Mouse (Mus musculus) liver, embryonic 13.5 days (tissue): ENCODE data around the gene Gga1. TPM values are rescaled to one million over a fixed set of nuclear protein-coding genes. Genes with fewer than 3 reads are reported as not detected.

Experiments used
- ATAC-seq: fragments of 200-750 bp; cut with Nextera tagmentation; 2 replicates; pipeline ENCODE4 v1.8.0; 2017; ENCODE audit warnings: low read depth, mild to moderate bottlenecking, moderate number of reproducible peaks, moderate library complexity
- DNase-seq: peaks from one replicate; pipeline ENCODE4 v3.0.0; 2022
- H3K27ac ChIP-seq: fragments of 300-500 bp; sonication (generic); 2 replicates; pipeline ENCODE4 v1.5.1; 2015; ENCODE audit warnings: moderate library complexity, mild to moderate bottlenecking, inconsistent platforms
- H3K27me3 ChIP-seq: fragments of 300-500 bp; sonication (generic); 2 replicates; pipeline ENCODE4 v1.6.1; 2015; ENCODE audit warnings: mild to moderate bottlenecking, inconsistent platforms
- H3K36me3 ChIP-seq: fragments of 300-500 bp; sonication (generic); 2 replicates; pipeline ENCODE4 v1.6.1; 2015; ENCODE audit warnings: mild to moderate bottlenecking, inconsistent platforms
- H3K4me1 ChIP-seq: fragments of 300-500 bp; sonication (generic); replicated peaks from 2 replicates; pipeline ENCODE4 v1.6.1; 2015; ENCODE audit warnings: inconsistent platforms
- H3K4me2 ChIP-seq: fragments of 300-500 bp; sonication (generic); 2 replicates; pipeline ENCODE4 v1.6.1; 2015; ENCODE audit warnings: inconsistent platforms, mild to moderate bottlenecking, moderate library complexity
- H3K4me3 ChIP-seq: fragments of 300-500 bp; sonication (generic); replicated peaks from 2 replicates; pipeline ENCODE4 v1.5.1; 2015; ENCODE audit warnings: mild to moderate bottlenecking, inconsistent platforms
- H3K9ac ChIP-seq: fragments of 300-500 bp; sonication (generic); 2 replicates; pipeline ENCODE4 v1.6.1; 2015; ENCODE audit warnings: mild to moderate bottlenecking, inconsistent platforms
- H3K9me3 ChIP-seq: fragments of 300-500 bp; sonication (generic); replicated peaks from 2 replicates; pipeline ENCODE4 v1.6.1; 2016; ENCODE audit warnings: inconsistent platforms
- WGBS: fragments of 180-500 bp; shearing (Covaris S2); methylation state at CpG from one replicate; pipeline ENCODE4 v1.1.7; 2015; ENCODE audit not compliant: insufficient replicate concordance; 5-methylcytosine and 5-hydroxymethylcytosine counted together
- polyA plus RNA-seq: library from polyadenylated mRNA; unstranded; fragments of >200 nt; fragmentation: Nextera tagmentation; extraction: Ambion mirVana; gene quantifications from 2 replicates; pipeline ENCODE4 v1.2.1, GENCODE M21; 2015

The Gga1 gene
- polyA plus RNA-seq, 1 experiment from 2014 or later: 20.7 TPM

GRCm38 (mm10) chr15:78862280-78862679 is 14.7 kb upstream of the Gga1 start:
- 0 out of 2 replicates have a peak, but pooled peaks cover 3% of the 10 kb centered on the region for H3K27me3 ChIP-seq
- no peak overlapping the region for H3K4me3 ChIP-seq
- no peak for DNase-seq
- no peaks in the 10 kb centered on the region for H3K9me3 ChIP-seq
- H3K9ac ChIP-seq: no peak overlapping the region
- H3K27ac ChIP-seq: no peak overlapping the region
- WGBS: 62% methylated on average over 5 of the region's 5 CpGs
- H3K4me2 ChIP-seq: no peak overlapping the region
- no peak for ATAC-seq
- H3K36me3 ChIP-seq: no peaks in the 10 kb centered on the region
- peaks cover 20% of the 10 kb centered on the region for H3K4me1 ChIP-seq

DNA sequence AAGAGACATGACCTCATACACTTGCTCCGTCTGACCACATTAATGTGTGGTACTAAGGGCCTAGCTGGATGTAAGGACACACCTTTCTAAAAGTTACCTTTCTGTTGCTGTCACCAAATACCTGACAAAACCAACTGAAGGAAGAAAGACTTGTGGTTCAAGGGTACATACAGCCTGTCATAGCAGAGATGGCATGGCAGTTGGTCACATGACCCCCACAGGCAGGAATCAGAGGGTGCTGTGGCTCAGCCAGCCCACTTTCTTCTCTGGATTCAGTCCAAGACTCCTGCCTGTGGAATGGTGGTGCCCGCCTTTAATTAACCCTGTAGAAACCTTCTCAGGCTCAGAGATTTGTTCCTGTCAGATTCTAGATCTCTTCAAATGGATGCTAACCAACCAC is 13.8 kb upstream of the Gga1 start:
- Histone ChIP-seq H3K27ac (no peak overlapping the region), H3K4me2 (no peak overlapping the region), H3K9me3 (no peaks in the 10 kb centered on the region), H3K36me3 (no peaks in the 10 kb centered on the region), H3K4me1 (peaks cover 20% of the 10 kb centered on the region), H3K4me3 (no peak overlapping the region), H3K9ac (no peak overlapping the region), H3K27me3 (0 out of 2 replicates have a peak, but pooled peaks cover 3% of the 10 kb centered on the region)
- WGBS: 59% methylated on average over 2 of the region's 2 CpGs
- ATAC-seq (no peak), DNase-seq (no peak)

DNA sequence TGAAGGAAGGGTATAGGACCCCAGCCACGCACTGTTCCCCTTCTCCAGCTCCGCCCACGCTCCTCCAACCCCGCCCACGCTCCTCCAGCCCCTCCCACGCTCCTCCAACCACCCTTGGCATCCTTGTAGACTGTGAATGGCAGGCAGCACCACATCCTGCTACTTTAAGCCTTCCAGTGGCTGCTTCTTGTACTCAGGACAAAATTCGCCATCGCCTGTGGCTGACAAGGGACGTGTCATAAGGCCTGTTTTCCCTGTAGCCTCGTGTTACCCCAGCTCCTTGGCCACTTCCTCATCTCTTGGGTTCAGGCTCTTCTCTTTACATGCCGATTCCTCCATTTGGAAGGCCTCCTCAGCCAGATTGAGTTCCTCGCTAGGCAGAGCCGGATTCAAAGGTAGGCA is 13.1 kb upstream of the Gga1 start:
- 0 out of 2 replicates have a peak overlapping the region, but pooled peaks have one; percentile 4 for H3K4me2 ChIP-seq

GRCm38 (mm10) chr15:78868398-78868797 is 8.6 kb upstream of the Gga1 start:
- 0 out of 2 replicates have a peak, but pooled peaks cover 10% of the 10 kb centered on the region for H3K4me1 ChIP-seq
- peak overlapping the region; percentile 29; the same call in 1 of the 2 replicates for H3K27ac ChIP-seq
- WGBS: 54% methylated on average over 9 of the region's 9 CpGs
- DNase-seq (no peak), ATAC-seq (no peak)
- H3K27me3 ChIP-seq: 0 out of 2 replicates have a peak, but pooled peaks cover 3% of the 10 kb centered on the region
- no peak overlapping the region for H3K4me3 ChIP-seq
- no peak overlapping the region for H3K4me2 ChIP-seq
- H3K36me3 ChIP-seq: no peaks in the 10 kb centered on the region
- H3K9me3 ChIP-seq: no peaks in the 10 kb centered on the region
- no peak overlapping the region for H3K9ac ChIP-seq

More for the DNA sequence above, 13.1 kb upstream of the Gga1 start:
- no peaks in the 10 kb centered on the region for H3K9me3 ChIP-seq
- ATAC-seq: no peak
- DNase-seq: no peak
- peaks cover 22% of the 10 kb centered on the region for H3K4me1 ChIP-seq
- H3K4me3 ChIP-seq: no peak overlapping the region
- WGBS: 30% methylated on average over 13 of the region's 13 CpGs
- no peaks in the 10 kb centered on the region for H3K36me3 ChIP-seq
- 0 out of 2 replicates have a peak, but pooled peaks cover 3% of the 10 kb centered on the region for H3K27me3 ChIP-seq
- H3K27ac ChIP-seq: no peak overlapping the region
- no peak overlapping the region for H3K9ac ChIP-seq

DNA sequence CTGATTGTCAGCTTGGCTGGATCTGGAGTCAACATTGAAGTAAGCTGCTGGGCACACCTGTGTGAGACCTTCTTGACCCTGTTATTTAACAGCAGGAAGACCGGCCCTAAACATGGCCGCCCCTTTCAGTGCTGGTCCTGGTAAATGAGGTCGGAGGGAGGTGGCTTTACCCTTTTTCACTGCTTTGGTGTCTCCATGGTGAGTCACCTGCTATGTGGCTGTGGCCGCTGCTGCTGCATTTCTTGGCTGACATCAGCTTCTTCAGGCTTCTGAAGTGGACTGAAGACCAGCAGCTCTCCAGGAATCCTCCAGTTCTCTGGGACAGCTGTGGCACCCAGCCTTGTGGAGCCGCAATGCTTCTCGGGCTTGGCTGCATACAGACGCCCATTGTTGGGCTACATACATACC is 8.2 kb upstream of the Gga1 start:
- Histone ChIP-seq H3K27me3 (0 out of 2 replicates have a peak, but pooled peaks cover 1% of the 10 kb centered on the region), H3K9ac (no peak overlapping the region), H3K4me1 (0 out of 2 replicates have a peak, but pooled peaks cover 10% of the 10 kb centered on the region), H3K27ac (peak overlapping the region; percentile 29; the same call in 1 of the 2 replicates), H3K9me3 (no peaks in the 10 kb centered on the region), H3K36me3 (no peaks in the 10 kb centered on the region), H3K4me3 (no peak overlapping the region), H3K4me2 (no peak overlapping the region)
- DNase-seq (no peak), ATAC-seq (no peak)
- WGBS: 82% methylated on average over 7 of the region's 7 CpGs

DNA sequence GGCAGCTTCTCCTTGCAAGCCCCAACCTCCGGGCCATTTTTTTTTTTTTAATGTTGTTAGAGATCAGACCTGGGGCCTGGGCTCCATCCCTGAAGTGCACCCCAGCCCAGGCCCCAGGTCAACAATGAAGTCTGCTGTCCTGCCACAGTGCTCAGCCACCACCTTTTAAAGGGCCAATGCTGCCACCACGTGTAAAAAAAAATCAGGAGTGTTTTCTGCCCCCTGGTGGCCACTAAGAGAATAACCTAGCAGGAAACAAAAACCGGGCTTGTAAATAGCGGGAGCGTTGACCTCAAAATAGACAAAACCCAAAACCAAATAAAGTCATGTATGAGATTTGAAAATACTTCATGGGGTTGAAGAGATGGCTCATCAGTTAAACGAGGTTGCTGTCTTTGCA is 7.2 kb upstream of the Gga1 start:
- no peak overlapping the region for H3K4me2 ChIP-seq
- no peaks in the 10 kb centered on the region for H3K36me3 ChIP-seq
- no peaks in the 10 kb centered on the region for H3K9me3 ChIP-seq
- DNase-seq (no peak), ATAC-seq (no peak)
- no peak overlapping the region for H3K9ac ChIP-seq
- H3K27me3 ChIP-seq: no peaks in the 10 kb centered on the region
- peaks cover 11% of the 10 kb centered on the region; the same call in 1 of the 2 replicates for H3K4me1 ChIP-seq
- H3K4me3 ChIP-seq: no peak overlapping the region
- no peak overlapping the region for H3K27ac ChIP-seq
- 17% methylated on average over 6 of the region's 6 CpGs for WGBS

GRCm38 (mm10) chr15:78872021-78872608 is 4.9 kb upstream of the Gga1 start:
- H3K27ac ChIP-seq: no peak overlapping the region
- no peak overlapping the region for H3K4me3 ChIP-seq
- H3K9me3 ChIP-seq: no peaks in the 10 kb centered on the region
- H3K36me3 ChIP-seq: no peaks in the 10 kb centered on the region
- no peak overlapping the region for H3K4me2 ChIP-seq
- ATAC-seq (no peak), DNase-seq (no peak)
- WGBS: 51% methylated on average over 5 of the region's 5 CpGs
- no peaks in the 10 kb centered on the region for H3K27me3 ChIP-seq
- H3K4me1 ChIP-seq: peaks cover 31% of the 10 kb centered on the region
- H3K9ac ChIP-seq: no peak overlapping the region

- no peaks in the 10 kb centered on the region for H3K9me3 ChIP-seq
- H3K9ac ChIP-seq: peak overlapping the region; percentile 11; the same call in 1 of the 2 replicates
- peaks cover 38% of the 10 kb centered on the region for H3K4me1 ChIP-seq
- no peak overlapping the region for H3K4me3 ChIP-seq
- DNase-seq (no peak), ATAC-seq (no peak)
- no peak overlapping the region for H3K4me2 ChIP-seq
- no peaks in the 10 kb centered on the region for H3K27me3 ChIP-seq
- WGBS: 58% methylated on average over 13 of the region's 13 CpGs
- H3K27ac ChIP-seq: peak overlapping the region; percentile 13; the same call in 1 of the 2 replicates
- H3K36me3 ChIP-seq: no peaks in the 10 kb centered on the region
These were observed 3.1 kb upstream of the Gga1 start for GRCm38 (mm10) chr15:78873803-78874435.

DNA sequence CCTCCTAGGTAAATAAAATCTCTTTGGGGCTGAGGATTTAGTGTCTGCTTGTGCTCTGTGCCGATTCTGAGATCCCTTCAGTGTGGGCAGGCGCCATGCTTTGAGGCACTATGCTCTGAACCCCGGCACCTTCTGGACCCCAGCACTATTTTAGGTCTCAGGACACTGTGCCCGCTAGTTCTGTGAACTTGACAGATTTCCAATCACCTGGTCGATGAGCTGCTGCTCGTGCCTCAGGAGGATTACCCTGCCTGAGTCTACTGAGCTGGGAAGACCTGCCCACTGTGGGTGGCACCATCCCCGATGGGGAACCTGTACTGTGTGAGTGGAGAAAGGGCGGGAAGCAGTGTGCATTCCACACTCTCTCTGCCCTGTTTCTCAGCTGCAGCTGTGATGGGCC is 2.0 kb upstream of the Gga1 start:
- ATAC-seq (no peak), DNase-seq (no peak)
- H3K27me3 ChIP-seq: no peaks in the 10 kb centered on the region
- no peak overlapping the region for H3K9ac ChIP-seq
- H3K4me2 ChIP-seq: no peak overlapping the region
- 75% methylated on average over 8 of the region's 8 CpGs for WGBS
- H3K4me1 ChIP-seq: peaks cover 48% of the 10 kb centered on the region
- H3K4me3 ChIP-seq: no peak overlapping the region
- 0 out of 2 replicates have a peak, but pooled peaks cover 6% of the 10 kb centered on the region for H3K36me3 ChIP-seq
- H3K27ac ChIP-seq: 0 out of 2 replicates have a peak overlapping the region, but pooled peaks have one; percentile 96
- H3K9me3 ChIP-seq: no peaks in the 10 kb centered on the region

GRCm38 (mm10) chr15:78875537-78875936 is 1.5 kb upstream of the Gga1 start:
- H3K9me3 ChIP-seq: no peaks in the 10 kb centered on the region
- ATAC-seq: no peak
- peak overlapping the region; percentile 87; the same call in 1 of the 2 replicates for H3K4me2 ChIP-seq
- H3K4me3 ChIP-seq: no peak overlapping the region
- H3K36me3 ChIP-seq: peaks cover 12% of the 10 kb centered on the region; the same call in 1 of the 2 replicates
- no peak for DNase-seq
- 87% methylated on average over 5 of the region's 5 CpGs for WGBS
- no peaks in the 10 kb centered on the region for H3K27me3 ChIP-seq
- peak overlapping the region; percentile 96 for H3K27ac ChIP-seq
- H3K9ac ChIP-seq: no peak overlapping the region
- H3K4me1 ChIP-seq: peaks cover 50% of the 10 kb centered on the region

DNA sequence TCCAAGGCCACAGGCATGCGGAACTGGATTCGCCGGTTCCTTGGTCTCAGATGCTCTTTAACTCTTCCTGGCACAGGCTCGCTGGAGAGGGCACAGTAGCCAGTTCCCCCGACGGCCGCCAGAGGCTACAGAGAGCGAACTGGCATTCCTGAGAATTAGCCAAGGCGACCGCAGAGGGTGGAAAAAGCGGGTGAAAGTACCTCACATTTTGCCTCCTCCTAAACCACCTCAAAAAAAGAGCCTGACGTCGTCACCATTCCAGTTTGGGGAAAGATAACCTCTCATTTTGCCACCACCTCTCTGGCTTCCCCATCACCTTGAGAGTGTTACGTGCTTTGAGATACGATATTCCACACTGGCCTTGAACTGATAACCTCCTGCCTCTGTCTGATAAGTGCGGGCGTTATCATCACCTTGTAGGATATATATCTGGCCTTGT is 713 bp upstream of the Gga1 start:
- under 1% methylated on average over 17 of the region's 17 CpGs for WGBS
- peak overlapping the region; percentile 87 for H3K4me2 ChIP-seq
- H3K27ac ChIP-seq: peak overlapping the region; percentile 96
- H3K4me1 ChIP-seq: peaks cover 50% of the 10 kb centered on the region
- H3K9ac ChIP-seq: peak overlapping the region; percentile 93
- H3K36me3 ChIP-seq: peaks cover 19% of the 10 kb centered on the region
- DNase-seq (peak; percentile 65), ATAC-seq (peak; percentile 42)
- peak overlapping the region; percentile 91 for H3K4me3 ChIP-seq
- no peaks in the 10 kb centered on the region for H3K27me3 ChIP-seq
- no peaks in the 10 kb centered on the region for H3K9me3 ChIP-seq
